16 mouse cellular contexts compared by ENCODE assay signal in the genomic region with DNA sequence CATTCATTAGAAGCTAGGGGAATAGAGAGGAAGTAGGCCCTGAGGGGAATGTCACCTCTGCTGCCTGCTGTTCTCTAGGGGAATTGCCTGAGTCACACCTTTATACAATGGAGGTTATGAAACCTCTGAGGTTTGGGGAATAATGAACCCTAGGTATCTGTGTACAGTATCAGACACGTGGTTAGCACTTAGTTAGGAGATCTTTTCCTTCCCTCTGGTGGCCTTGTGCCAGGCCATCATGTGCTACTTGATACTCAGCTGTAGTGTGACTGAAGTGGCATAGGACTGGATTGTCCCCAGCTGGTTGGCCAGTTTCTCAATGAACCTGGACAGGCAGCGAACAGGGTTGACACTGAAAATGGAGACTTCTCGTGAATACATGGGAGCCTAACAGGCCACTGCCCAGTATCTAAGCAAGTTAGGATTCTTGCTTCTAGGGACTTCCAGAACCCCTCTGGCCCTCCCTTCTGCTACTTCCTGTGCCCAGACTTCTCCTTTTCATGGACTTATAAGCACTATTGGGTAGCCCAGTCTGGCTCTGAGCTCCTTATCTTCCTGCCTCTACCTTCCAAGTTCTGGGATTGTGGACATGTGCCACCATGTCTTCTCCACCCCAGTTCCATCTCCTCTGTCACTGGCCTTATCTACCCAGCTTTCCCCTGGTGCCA. TPM values are rescaled to one million over a fixed set of nuclear protein-coding genes. Genes with fewer than 3 reads are reported as not detected.
DNase-seq lines count a peak whose midpoint lies in the region; ATAC-seq and TF ChIP-seq lines count a peak whose summit lies in the region.
"Had no signal": no experiment of that assay in that cellular context is flagged by ENCODE, and none has a peak within 500 bp of the region (broad histone marks: within the 10 kb centered on the region; RNA-seq: fewer than 3 reads in every experiment).

No protein-coding gene starts in this region.

- H3K4me3 ChIP-seq in embryonic facial prominence, embryonic 14.5 days (ENCODE audit: low read depth, low read length) = no peak overlapping the region
- no peak overlapping the region for H3K4me3 ChIP-seq in embryonic facial prominence, embryonic 10.5 days
- no peak overlapping the region for H3K4me3 ChIP-seq in intestine, postnatal 0 days (ENCODE audit: low read depth, low read length)
- H3K4me3 ChIP-seq in layer of hippocampus, adult 2 months = no peak overlapping the region
- no peak overlapping the region for H3K4me3 ChIP-seq in forebrain, embryonic 11.5 days (ENCODE audit: low read depth, low read length)
- H3K4me3 ChIP-seq: embryonic facial prominence, embryonic 13.5 days; forebrain, embryonic 13.5 days; limb, embryonic 13.5 days; midbrain, embryonic 13.5 days had no signal

- H3K9me3 ChIP-seq in embryonic facial prominence, embryonic 14.5 days (ENCODE audit: control insufficient read depth, low read length) = 0 out of 2 replicates have a peak, but pooled peaks cover 3% of the 10 kb centered on the region
- H3K9me3 ChIP-seq in embryonic facial prominence, embryonic 10.5 days = 0 out of 2 replicates have a peak, but pooled peaks cover 2% of the 10 kb centered on the region
- H3K9me3 ChIP-seq in intestine, postnatal 0 days (ENCODE audit: control insufficient read depth) = no peaks in the 10 kb centered on the region
- no peaks in the 10 kb centered on the region for H3K9me3 ChIP-seq in forebrain, embryonic 11.5 days (ENCODE audit: control insufficient read depth, low read length)
- H3K9me3 ChIP-seq: embryonic facial prominence, embryonic 13.5 days; forebrain, embryonic 13.5 days; limb, embryonic 13.5 days; midbrain, embryonic 13.5 days had no signal

- H3K9ac ChIP-seq in embryonic facial prominence, embryonic 14.5 days (ENCODE audit: low read depth, low read length) = no peak overlapping the region
- H3K9ac ChIP-seq in intestine, postnatal 0 days (ENCODE audit: low read depth, low read length) = no peak overlapping the region
- no peak overlapping the region for H3K9ac ChIP-seq in forebrain, embryonic 11.5 days (ENCODE audit: low read length)
- H3K9ac ChIP-seq: embryonic facial prominence, embryonic 13.5 days; forebrain, embryonic 13.5 days; limb, embryonic 13.5 days; midbrain, embryonic 13.5 days had no signal

- ATAC-seq in embryonic facial prominence, embryonic 14.5 days (ENCODE audit: low read depth) = peak; percentile 84; the same call in 1 of the 2 replicates
- ATAC-seq in intestine, postnatal 0 days = peak; percentile 79
- ATAC-seq in megakaryocyte, adult 5-6 weeks (ENCODE audit: poor library complexity, severe bottlenecking) = peak; percentile 54; the same call in 1 of the 2 replicates
- no peak for ATAC-seq in forebrain, embryonic 11.5 days (replicated peaks; ENCODE audit: low FRiP score)
- ATAC-seq: forebrain, embryonic 13.5 days; inflammation-experienced regulatory T-cells, adult 6 months; midbrain, embryonic 13.5 days had no signal

- H3K36me3 ChIP-seq in embryonic facial prominence, embryonic 14.5 days (ENCODE audit: control insufficient read depth, insufficient read depth, low read length) = no peaks in the 10 kb centered on the region
- H3K36me3 ChIP-seq in embryonic facial prominence, embryonic 10.5 days (replicated peaks) = peaks cover 53% of the 10 kb centered on the region
- H3K36me3 ChIP-seq in intestine, postnatal 0 days (ENCODE audit: control insufficient read depth, insufficient read depth) = peaks cover 33% of the 10 kb centered on the region
- peaks cover 5% of the 10 kb centered on the region; the same call in 1 of the 2 replicates for H3K36me3 ChIP-seq in forebrain, embryonic 11.5 days (ENCODE audit: control insufficient read depth, insufficient read depth, low read length)

- no peaks in the 10 kb centered on the region for H3K4me1 ChIP-seq in embryonic facial prominence, embryonic 14.5 days (ENCODE audit: control insufficient read depth, insufficient read depth, low read length)
- no peaks in the 10 kb centered on the region for H3K4me1 ChIP-seq in embryonic facial prominence, embryonic 10.5 days
- no peaks in the 10 kb centered on the region for H3K4me1 ChIP-seq in intestine, postnatal 0 days (replicated peaks; ENCODE audit: control insufficient read depth, insufficient read depth, low read length)
- H3K4me1 ChIP-seq in forebrain, embryonic 11.5 days (replicated peaks; ENCODE audit: control insufficient read depth, insufficient read depth, low read length) = no peaks in the 10 kb centered on the region
- H3K4me1 ChIP-seq: embryonic facial prominence, embryonic 13.5 days; forebrain, embryonic 13.5 days; limb, embryonic 13.5 days; midbrain, embryonic 13.5 days had no signal

- H3K4me2 ChIP-seq in embryonic facial prominence, embryonic 14.5 days (ENCODE audit: low read depth, low read length) = no peak overlapping the region
- no peak overlapping the region for H3K4me2 ChIP-seq in intestine, postnatal 0 days (replicated peaks; ENCODE audit: low read depth)
- no peak overlapping the region for H3K4me2 ChIP-seq in forebrain, embryonic 11.5 days (ENCODE audit: low read depth, low read length, severe bottlenecking)
- H3K4me2 ChIP-seq: embryonic facial prominence, embryonic 13.5 days; forebrain, embryonic 13.5 days; limb, embryonic 13.5 days; midbrain, embryonic 13.5 days had no signal

- WGBS in embryonic facial prominence, embryonic 14.5 days = 75% methylated on average over 3 of the region's 3 CpGs
- 82% methylated on average over 3 of the region's 3 CpGs for whole genome bisulfite sequencing in embryonic facial prominence, embryonic 10.5 days
- 48% methylated on average over 3 of the region's 3 CpGs for WGBS in intestine, postnatal 0 days
- 83% methylated on average over 3 of the region's 3 CpGs for WGBS in forebrain, embryonic 11.5 days

- H3K27ac ChIP-seq in embryonic facial prominence, embryonic 14.5 days (replicated peaks; ENCODE audit: low read depth, low read length) = no peak overlapping the region
- no peak overlapping the region for H3K27ac ChIP-seq in embryonic facial prominence, embryonic 10.5 days (replicated peaks)
- H3K27ac ChIP-seq in intestine, postnatal 0 days (ENCODE audit: low read depth, low read length) = peak overlapping the region; percentile 50
- no peak overlapping the region for H3K27ac ChIP-seq in layer of hippocampus, adult 2 months
- no peak overlapping the region for H3K27ac ChIP-seq in forebrain, embryonic 11.5 days (ENCODE audit: low read depth, low read length)
- H3K27ac ChIP-seq: embryonic facial prominence, embryonic 13.5 days; forebrain, embryonic 13.5 days; limb, embryonic 13.5 days; midbrain, embryonic 13.5 days had no signal

- no peaks in the 10 kb centered on the region for H3K27me3 ChIP-seq in embryonic facial prominence, embryonic 14.5 days (replicated peaks; ENCODE audit: control insufficient read depth, insufficient read depth, low read length)
- H3K27me3 ChIP-seq in embryonic facial prominence, embryonic 10.5 days (replicated peaks; ENCODE audit: low read depth, poor library complexity, severe bottlenecking) = no peaks in the 10 kb centered on the region
- H3K27me3 ChIP-seq in intestine, postnatal 0 days (replicated peaks; ENCODE audit: control insufficient read depth, insufficient read depth, low read length) = no peaks in the 10 kb centered on the region
- no peaks in the 10 kb centered on the region for H3K27me3 ChIP-seq in forebrain, embryonic 11.5 days (ENCODE audit: control insufficient read depth, insufficient read depth, low read length)
- H3K27me3 ChIP-seq: embryonic facial prominence, embryonic 13.5 days; forebrain, embryonic 13.5 days; limb, embryonic 13.5 days; midbrain, embryonic 13.5 days had no signal

- TF ChIP-seq CTCF in intestine, postnatal 0 days (IDR thresholded peaks at IDR 0.05; ENCODE audit: low read depth) = no peak
- no peak for TF ChIP-seq CTCF in layer of hippocampus, adult 2 months (conservative IDR thresholded peaks at IDR 0.05)

- DNase-seq in embryonic facial prominence, embryonic 14.5 days (ENCODE audit: low spot score) = peak; percentile 60
- DNase-seq in embryonic facial prominence, embryonic 10.5 days (ENCODE audit: low spot score) = no peak
- DNase-seq in kidney, postnatal 25 days = peak; percentile 45 to 61
- DNase-seq in kidney, adult 11 months = no peak
- no peak for DNase-seq in layer of hippocampus, adult 2 months (ENCODE audit: low spot score in 2 of 2)
- no peak for DNase-seq in forebrain, embryonic 11.5 days (ENCODE audit: low spot score)
- DNase-seq: adrenal gland, adult 2 months; cerebellum, adult 9-10 months; gastrocnemius, postnatal 10 days had no signal

RNA-seq across cellular contexts. Expression of a gene that starts 21.7 kb away (rescaled TPM):
- 2.5 and 3.5 TPM in 2 replicates for polyA plus RNA-seq in embryonic facial prominence, embryonic 14.5 days (2014; fragmentation: Nextera tagmentation; extraction: Ambion mirVana)
- 4.3 and 5.9 TPM in 2 replicates for polyA plus RNA-seq in embryonic facial prominence, embryonic 10.5 days (2016; fragmentation: Nextera tagmentation; extraction: Ambion mirVana)
- 12.2 and 12.6 TPM in 2 replicates for polyA plus RNA-seq in intestine, postnatal 0 days (2015; fragmentation: Nextera tagmentation; extraction: Ambion mirVana)
- 0.76 and 0.96 TPM in 2 replicates for total RNA-seq in megakaryocyte, adult 5-6 weeks (2015)
- total RNA-seq in megakaryocyte, adult 5-6 weeks (2017) = 0.37 and 0.98 TPM in 2 replicates
- 10 to 100 TPM; 15.3 to 16.1 TPM for total RNA-seq in layer of hippocampus, adult 2 months (2021)
- 6.9 and 8.4 TPM in 2 replicates for polyA plus RNA-seq in forebrain, embryonic 11.5 days (2014; fragmentation: Nextera tagmentation; extraction: Ambion mirVana)

RNA-seq across cellular contexts. Expression of a gene that starts 38.8 kb away (rescaled TPM):
- polyA plus RNA-seq in embryonic facial prominence, embryonic 14.5 days (2014; fragmentation: Nextera tagmentation; extraction: Ambion mirVana) = 20.1 and 24.5 TPM in 2 replicates
- polyA plus RNA-seq in embryonic facial prominence, embryonic 10.5 days (2016; fragmentation: Nextera tagmentation; extraction: Ambion mirVana) = 32.7 and 33.4 TPM in 2 replicates
- 18.2 and 20.9 TPM in 2 replicates for polyA plus RNA-seq in intestine, postnatal 0 days (2015; fragmentation: Nextera tagmentation; extraction: Ambion mirVana)
- 17.5 and 18.2 TPM in 2 replicates for total RNA-seq in megakaryocyte, adult 5-6 weeks (2015)
- total RNA-seq in megakaryocyte, adult 5-6 weeks (2017) = 17.0 and 18.5 TPM in 2 replicates
- 10 to 100 TPM in 1 of 2 experiments, 1 to 10 TPM in 1; 9.8 to 12.6 TPM for total RNA-seq in layer of hippocampus, adult 2 months (2021)
- 29.9 and 30.0 TPM in 2 replicates for polyA plus RNA-seq in forebrain, embryonic 11.5 days (2014; fragmentation: Nextera tagmentation; extraction: Ambion mirVana)

RNA-seq across cellular contexts. Expression of a gene that starts 43.3 kb away (rescaled TPM):
- polyA plus RNA-seq in embryonic facial prominence, embryonic 14.5 days (2014; fragmentation: Nextera tagmentation; extraction: Ambion mirVana) = 8.1 and 9.5 TPM in 2 replicates
- 3.5 and 3.8 TPM in 2 replicates for polyA plus RNA-seq in embryonic facial prominence, embryonic 10.5 days (2016; fragmentation: Nextera tagmentation; extraction: Ambion mirVana)
- polyA plus RNA-seq in intestine, postnatal 0 days (2015; fragmentation: Nextera tagmentation; extraction: Ambion mirVana) = 8.6 and 11.9 TPM in 2 replicates
- total RNA-seq in megakaryocyte, adult 5-6 weeks (2015) = 49.1 and 55.5 TPM in 2 replicates
- 67.2 and 70.6 TPM in 2 replicates for total RNA-seq in megakaryocyte, adult 5-6 weeks (2017)
- total RNA-seq in layer of hippocampus, adult 2 months (2021) = 10 to 100 TPM; 27.2 TPM
- polyA plus RNA-seq in forebrain, embryonic 11.5 days (2014; fragmentation: Nextera tagmentation; extraction: Ambion mirVana) = 7.3 and 7.9 TPM in 2 replicates

Comparison
In these comparisons a context has a peak if more than half of its experiments do, and no peak if none do; other contexts are left out.
1. DNase-seq: peak in embryonic facial prominence, embryonic 14.5 days (single experiment) and kidney, postnatal 25 days (2 of 2); none in embryonic facial prominence, embryonic 10.5 days (single experiment), kidney, adult 11 months (single experiment), layer of hippocampus, adult 2 months (0 of 2) and forebrain, embryonic 11.5 days (single experiment).